Mouse (Mus musculus) MEL (cell line): ENCODE data around the gene Nlgn3. TPM values are rescaled to one million over a fixed set of nuclear protein-coding genes. Genes with fewer than 3 reads are reported as not detected.

Source experiments
- DNase-seq: peaks from one replicate; pipeline ENCODE4 v3.0.0; 2011; ENCODE audit warnings: low read depth, low spot score
- H3K27ac ChIP-seq: 2 replicates; pipeline ENCODE4 v1.5.1; 2012; ENCODE audit warnings: low read depth, mild to moderate bottlenecking, control low read depth, low read length, moderate library complexity; ENCODE audit not compliant: control insufficient read depth
- H3K27me3 ChIP-seq, 2 experiments: fragments of 150-350 bp in 1 of 2; sonication (generic) in 1 of 2; 2 replicates each; pipeline ENCODE4 v1.6.1; 2012; ENCODE audit warnings: low read length in 2 of 2, mild to moderate bottlenecking in 2 of 2, improper control_type of control experiment in 1 of 2, moderate library complexity in 1 of 2; ENCODE audit not compliant: insufficient read depth in 2 of 2, control insufficient read depth in 1 of 2
- H3K36me3 ChIP-seq, 2 experiments: 2 replicates each; pipeline ENCODE4 v1.6.1; 2012 to 2014; ENCODE audit warnings: low read length in 2 of 2, improper control_type of control experiment in 1 of 2, inconsistent platforms in 1 of 2, mild to moderate bottlenecking in 1 of 2; ENCODE audit not compliant: insufficient read depth in 2 of 2, control insufficient read depth in 1 of 2
- H3K4me1 ChIP-seq, 2 experiments: fragments of 150-350 bp in 1 of 2; sonication (generic) in 1 of 2; 2 replicates each; pipeline ENCODE4 v1.6.1; 2012; ENCODE audit warnings: low read length in 2 of 2, improper control_type of control experiment in 1 of 2, mild to moderate bottlenecking in 1 of 2; ENCODE audit not compliant: insufficient read depth in 2 of 2, control insufficient read depth in 1 of 2
- H3K4me3 ChIP-seq, 2 experiments: fragments of 150-350 bp in 1 of 2; sonication (generic) in 1 of 2; 2 replicates each; pipeline ENCODE4 v1.5.1; 2012; ENCODE audit warnings: low read depth in 2 of 2, low read length in 2 of 2, mild to moderate bottlenecking in 2 of 2, moderate library complexity in 2 of 2, control low read depth in 1 of 2, improper control_type of control experiment in 1 of 2; ENCODE audit not compliant: control insufficient read depth in 1 of 2, insufficient read depth in 1 of 2
- H3K79me2 ChIP-seq: 2 replicates; pipeline ENCODE4 v1.6.1; 2012; ENCODE audit warnings: mild to moderate bottlenecking, low read length, moderate library complexity; ENCODE audit not compliant: control insufficient read depth, poor library complexity, insufficient read depth
- H3K9ac ChIP-seq: 2 replicates; pipeline ENCODE4 v1.6.1; 2012; ENCODE audit warnings: low read depth, mild to moderate bottlenecking, control low read depth, low read length, moderate library complexity; ENCODE audit not compliant: control insufficient read depth, poor library complexity, severe bottlenecking
- H3K9me3 ChIP-seq: fragments of 150-350 bp; sonication (generic); replicated peaks from 2 replicates; pipeline ENCODE4 v1.6.1; 2012; ENCODE audit warnings: mild to moderate bottlenecking, low read length, improper control_type of control experiment, moderate library complexity; ENCODE audit not compliant: insufficient read depth
- BHLHE40 ChIP-seq: IDR thresholded peaks from 2 replicates; pipeline ENCODE4 v1.6.1; 2012; ENCODE audit warnings: low read depth, mild to moderate bottlenecking, inconsistent platforms, low read length, improper control_type of control experiment, borderline replicate concordance
- CTCF ChIP-seq, 3 experiments: IDR thresholded peaks in 2 of 3; conservative IDR thresholded peaks in 1 of 3; 2 replicates each; pipeline ENCODE4 v1.5.1; 2011 to 2012; ENCODE audit warnings: low read length in 3 of 3, low read depth in 2 of 3, mild to moderate bottlenecking in 2 of 3, improper control_type of control experiment in 1 of 3, inconsistent platforms in 1 of 3, mixed read lengths in 1 of 3, moderate library complexity in 1 of 3; ENCODE audit not compliant: control insufficient read depth in 1 of 3, insufficient read depth in 1 of 3, poor library complexity in 1 of 3, severe bottlenecking in 1 of 3
- E2F4 ChIP-seq: IDR thresholded peaks from 2 replicates; pipeline ENCODE4 v1.6.1; 2011; ENCODE audit warnings: low read depth, low read length, improper control_type of control experiment, borderline replicate concordance
- ELF1 ChIP-seq: IDR thresholded peaks from 2 replicates; pipeline ENCODE4 v1.6.1; 2014; ENCODE audit warnings: low read depth, mild to moderate bottlenecking, inconsistent platforms, low read length, improper control_type of control experiment, moderate library complexity
- EP300 ChIP-seq, 2 experiments: IDR thresholded peaks; 2 replicates each; pipeline ENCODE4 v1.6.1; 2011; ENCODE audit warnings: improper control_type of control experiment in 2 of 2, low read length in 2 of 2, low read depth in 1 of 2, mild to moderate bottlenecking in 1 of 2
- ETS1 ChIP-seq: IDR thresholded peaks from 2 replicates; pipeline ENCODE4 v1.6.1; 2012; ENCODE audit warnings: low read depth, mild to moderate bottlenecking, inconsistent platforms, low read length, improper control_type of control experiment, moderate library complexity
- GABPA ChIP-seq: IDR thresholded peaks from 2 replicates; pipeline ENCODE4 v1.6.1; 2012; ENCODE audit warnings: low read depth, mild to moderate bottlenecking, inconsistent platforms, low read length, improper control_type of control experiment, moderate library complexity
- GATA1 ChIP-seq: IDR thresholded peaks from 2 replicates; pipeline ENCODE4 v1.6.1; 2011; ENCODE audit warnings: low read depth, low read length, improper control_type of control experiment
- HCFC1 ChIP-seq: IDR thresholded peaks from 2 replicates; pipeline ENCODE4 v1.6.1; 2012; ENCODE audit warnings: low read depth, mild to moderate bottlenecking, inconsistent platforms, low read length, improper control_type of control experiment, moderate library complexity
- JUND ChIP-seq: IDR thresholded peaks from 2 replicates; pipeline ENCODE4 v1.6.1; 2011; ENCODE audit warnings: low read depth, mild to moderate bottlenecking, improper control_type of control experiment, low read length
- KAT2A ChIP-seq: conservative IDR thresholded peaks from 2 replicates; pipeline ENCODE4 v1.6.1; 2012; ENCODE audit warnings: low read depth, low read length, improper control_type of control experiment, inconsistent platforms
- MAFK ChIP-seq: IDR thresholded peaks from 2 replicates; pipeline ENCODE4 v1.6.1; 2011; ENCODE audit warnings: low read depth, mild to moderate bottlenecking, low read length, improper control_type of control experiment, borderline replicate concordance
- MAX ChIP-seq: IDR thresholded peaks from 2 replicates; pipeline ENCODE4 v1.6.1; 2011; ENCODE audit warnings: low read length, improper control_type of control experiment
- MAZ ChIP-seq: IDR thresholded peaks from 2 replicates; pipeline ENCODE4 v1.6.1; 2012; ENCODE audit warnings: low read depth, mild to moderate bottlenecking, inconsistent platforms, low read length, improper control_type of control experiment
- MXI1 ChIP-seq: IDR thresholded peaks from 2 replicates; pipeline ENCODE4 v1.6.1; 2011; ENCODE audit warnings: mild to moderate bottlenecking, low read depth, low read length, improper control_type of control experiment
- MYB ChIP-seq: IDR thresholded peaks from 2 replicates; pipeline ENCODE4 v1.6.1; 2011; ENCODE audit warnings: mild to moderate bottlenecking, low read depth, low read length, improper control_type of control experiment
- NRF1 ChIP-seq: IDR thresholded peaks from 2 replicates; pipeline ENCODE4 v1.6.1; 2014; ENCODE audit warnings: low read depth, mild to moderate bottlenecking, inconsistent platforms, low read length, improper control_type of control experiment, moderate library complexity; ENCODE audit not compliant: poor library complexity, insufficient read depth, severe bottlenecking
- RAD21 ChIP-seq: IDR thresholded peaks from 2 replicates; pipeline ENCODE4 v1.6.1; 2011; ENCODE audit warnings: mild to moderate bottlenecking, low read depth, low read length, improper control_type of control experiment
- RCOR1 ChIP-seq: IDR thresholded peaks from 2 replicates; pipeline ENCODE4 v1.6.1; 2012; ENCODE audit warnings: low read depth, mild to moderate bottlenecking, inconsistent platforms, low read length, improper control_type of control experiment
- SMC3 ChIP-seq: IDR thresholded peaks from 2 replicates; pipeline ENCODE4 v1.6.1; 2011; ENCODE audit warnings: low read depth, low read length, improper control_type of control experiment
- TAL1 ChIP-seq: IDR thresholded peaks from 2 replicates; pipeline ENCODE4 v1.6.1; 2012; ENCODE audit warnings: mild to moderate bottlenecking, inconsistent platforms, low read length, moderate library complexity, mixed read lengths
- TCF12 ChIP-seq: IDR thresholded peaks from 2 replicates; pipeline ENCODE4 v1.6.1; 2014; ENCODE audit warnings: low read depth, mild to moderate bottlenecking, inconsistent platforms, low read length, improper control_type of control experiment, moderate library complexity
- UBTF ChIP-seq: IDR thresholded peaks from 2 replicates; pipeline ENCODE4 v1.6.1; 2012; ENCODE audit warnings: low read depth, mild to moderate bottlenecking, inconsistent platforms, low read length, improper control_type of control experiment, moderate library complexity, borderline replicate concordance; ENCODE audit not compliant: insufficient read depth
- USF2 ChIP-seq, 2 experiments: IDR thresholded peaks; 2 replicates each; pipeline ENCODE4 v1.6.1; 2011 to 2012; ENCODE audit warnings: improper control_type of control experiment in 2 of 2, low read length in 2 of 2, borderline replicate concordance in 1 of 2, inconsistent platforms in 1 of 2, low read depth in 1 of 2, mild to moderate bottlenecking in 1 of 2; ENCODE audit not compliant: insufficient read depth in 1 of 2
- ZC3H11A ChIP-seq: IDR thresholded peaks from 2 replicates; pipeline ENCODE4 v1.6.1; 2012; ENCODE audit warnings: low read depth, mild to moderate bottlenecking, inconsistent platforms, low read length, improper control_type of control experiment
- ZKSCAN1 ChIP-seq: IDR thresholded peaks from 2 replicates; pipeline ENCODE4 v1.6.1; 2012; ENCODE audit warnings: low read depth, mild to moderate bottlenecking, inconsistent platforms, low read length, improper control_type of control experiment, moderate library complexity
- ZNF384 ChIP-seq: IDR thresholded peaks from 2 replicates; pipeline ENCODE4 v1.6.1; 2012; ENCODE audit warnings: low read depth, mild to moderate bottlenecking, inconsistent platforms, low read length, improper control_type of control experiment
- polyA plus RNA-seq, 2 experiments: library from polyadenylated mRNA; stranded (reverse) in 1 of 2; unstranded in 1 of 2; fragments of >175 nt in 1 of 2; fragments of >200 nt in 1 of 2; gene quantifications; 2 replicates each; pipeline versions ENCODE4 v1.2.1 to v1.2.4; 2012; ENCODE audit warnings: low replicate concordance in 2 of 2, low read depth in 1 of 2; ENCODE audit not compliant: insufficient read length in 2 of 2, insufficient read depth in 1 of 2, missing spikeins in 1 of 2
- total RNA-seq: library from RNA; depleted of rRNA; stranded (reverse); fragments of 300-350 nt; gene quantifications from 2 replicates; pipeline ENCODE4 v1.2.3, GENCODE M21; 2012

The Nlgn3 gene
- total and polyA plus RNA-seq, 3 experiments, result 0.04 to 0.15 TPM; not detected in 1

DNA sequence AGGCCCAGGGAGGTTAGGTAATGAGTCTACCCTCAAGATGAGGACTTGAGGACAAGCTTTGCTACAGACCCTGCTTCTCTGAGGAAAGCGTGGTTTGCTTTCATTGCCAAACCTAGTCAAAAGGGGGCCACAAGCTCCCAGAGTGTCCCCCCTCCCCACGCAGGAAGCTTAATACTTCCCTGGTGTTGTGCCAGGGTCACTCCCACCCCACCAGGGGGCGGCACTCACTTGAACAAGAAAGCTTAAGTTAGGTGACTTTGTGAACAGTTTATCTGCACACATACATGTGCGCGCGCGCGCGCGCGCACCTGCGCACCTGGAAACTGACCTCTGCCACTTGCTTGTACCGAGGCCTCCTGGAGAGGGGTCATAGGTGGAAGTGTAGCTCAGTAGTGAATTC is 42.4 kb upstream of the Nlgn3 start:
- TF ChIP-seq TCF12, result no peak
- peak in 2 of 3 experiments; percentile 12 to 42; a peak in 3 of 6 replicates for TF ChIP-seq CTCF (IDR thresholded peaks at IDR 0.05 in 2 of 3, conservative IDR thresholded peaks at IDR 0.05 in 1 of 3; ENCODE audit: control insufficient read depth in 1 of 3, insufficient read depth in 1 of 3, low read depth in 2 of 3, low read length in 3 of 3, poor library complexity in 1 of 3, severe bottlenecking in 1 of 3)
- TF ChIP-seq, all 39 proteins: peak for 1
- no peaks in the 10 kb centered on the region for H3K9me3 ChIP-seq
- H3K27ac ChIP-seq, result no peak overlapping the region
- DNase-seq, result no peak
- H3K4me1 ChIP-seq, result peaks cover 0 to 19% of the 10 kb centered on the region in 2 experiments; a peak in 2 of 4 replicates
- no peak overlapping the region for H3K4me3 ChIP-seq
- no peaks in the 10 kb centered on the region; the same call in none of the 2 replicates for H3K79me2 ChIP-seq
- no peak overlapping the region for H3K9ac ChIP-seq
- peaks cover 0 to 13% of the 10 kb centered on the region in 2 experiments; a peak in 2 of 4 replicates for H3K36me3 ChIP-seq
- no peaks in the 10 kb centered on the region for H3K27me3 ChIP-seq

GRCm38 (mm10) chrX:101260441-101261325 is 38.3 kb upstream of the Nlgn3 start:
- Histone ChIP-seq H3K36me3 (peaks cover 0 to 18% of the 10 kb centered on the region in 2 experiments; a peak in 2 of 4 replicates), H3K4me1 (peaks cover 4 to 16% of the 10 kb centered on the region in 2 experiments; a peak in 3 of 4 replicates)
- peak; percentile 22 for DNase-seq
- no peak for TF ChIP-seq E2F4
- no peak for TF ChIP-seq MAZ
- no peak for TF ChIP-seq MAFK
- no peak for TF ChIP-seq MXI1
- TF ChIP-seq UBTF, result no peak
- no peak for TF ChIP-seq MYB
- no peak for TF ChIP-seq SMC3
- peak; percentile 42; the same call in 1 of the 2 replicates for TF ChIP-seq RCOR1
- 0 out of 2 replicates have a peak, but pooled peaks have one; percentile 12 for TF ChIP-seq TAL1
- TF ChIP-seq EP300 (IDR thresholded peaks at IDR 0.05; ENCODE audit: low read depth in 1 of 2, low read length in 2 of 2), result peak in 1 of 2 experiments; percentile 66; a peak in 3 of 4 replicates
- TF ChIP-seq BHLHE40, result no peak
- no peak for TF ChIP-seq MAX
- no peak for TF ChIP-seq ZC3H11A
- TF ChIP-seq KAT2A, result no peak
- no peak for TF ChIP-seq GABPA
- TF ChIP-seq NRF1, result no peak
- TF ChIP-seq TCF12, result peak; percentile 59; the same call in 1 of the 2 replicates
- no peak for TF ChIP-seq JUND
- no peak for TF ChIP-seq RAD21
- no peak for TF ChIP-seq ELF1
- TF ChIP-seq ETS1, result peak; percentile 47; the same call in 1 of the 2 replicates
- no peak for TF ChIP-seq CTCF (IDR thresholded peaks at IDR 0.05 in 2 of 3, conservative IDR thresholded peaks at IDR 0.05 in 1 of 3; ENCODE audit: control insufficient read depth in 1 of 3, insufficient read depth in 1 of 3, low read depth in 2 of 3, low read length in 3 of 3, poor library complexity in 1 of 3, severe bottlenecking in 1 of 3)
- no peak for TF ChIP-seq USF2 (IDR thresholded peaks at IDR 0.05; ENCODE audit: borderline replicate concordance in 1 of 2, insufficient read depth in 1 of 2, low read depth in 1 of 2, low read length in 2 of 2)
- TF ChIP-seq HCFC1, result no peak
- no peak for TF ChIP-seq GATA1
- no peak for TF ChIP-seq ZNF384
- no peak for TF ChIP-seq ZKSCAN1

More at GRCm38 (mm10) chrX:101260441-101261325, 38.3 kb upstream of the Nlgn3 start:
- Histone ChIP-seq H3K27ac (peak overlapping the region; percentile 16), H3K27me3 (no peaks in the 10 kb centered on the region), H3K79me2 (no peaks in the 10 kb centered on the region; the same call in 1 of the 2 replicates), H3K9me3 (no peaks in the 10 kb centered on the region), H3K9ac (no peak overlapping the region), H3K4me3 (no peak overlapping the region)
